Mouse (Mus musculus) heart, postnatal 14 days (tissue): Measurements from ENCODE around the gene Rd3. TPM values are rescaled to one million over a fixed set of nuclear protein-coding genes. Genes with fewer than 3 reads are reported as not detected.

ENCODE experiments used
- DNase-seq, 2 experiments: peaks; one replicate each; pipeline ENCODE4 v3.0.0; 2021 to 2022
- intact Hi-C: fragments of 180-260 bp; cut with DNase I; formaldehyde crosslinking; loops from one replicate; pipeline ENCODE4 v1.15.1; 2025
- long read RNA-seq, 2 experiments: library from polyadenylated mRNA; stranded (forward); transcript quantifications; one replicate each; pipeline ENCODE4 v2.0.0; 2021
- total RNA-seq, 2 experiments: library from RNA; stranded (reverse); gene quantifications; 2 replicates each; pipeline ENCODE4 v1.2.3; 2021

Rd3 gene
- total RNA-seq, result under 1 TPM; 0.45 to 0.51 TPM
- long read RNA-seq, experiment 1, partial matches to known transcripts, result 0 of 2 reads
- long read RNA-seq, experiment 1, other reads (novel, unspliced or antisense), result 1 of 2 reads
- long read RNA-seq, experiment 2, partial matches to known transcripts, result 1 of 3 reads
- long read RNA-seq, experiment 2, other reads (novel, unspliced or antisense), result 2 of 3 reads

- DNase-seq, result no peak
- intact Hi-C loops, result no loop called here
Measured at GRCm38 (mm10) chr1:191977187-191977586, at the start of gene Rd3. Gene Rd3, plus strand, starts transcription at chr1:191977370.

- intact Hi-C loops, result no loop called here
- no peak for DNase-seq
Measured at GRCm38 (mm10) chr1:191928345-191928744, 48.8 kb upstream of the Rd3 start.

GRCm38 (mm10) chr1:191929065-191929464 is 48.1 kb upstream of the Rd3 start:
- DNase-seq, result no peak
- intact Hi-C loops, result no loop called here

- intact Hi-C loops, result no loop called here
- DNase-seq, result peak in 1 of 2 experiments; percentile 39
Measured at GRCm38 (mm10) chr1:191929897-191930524, 47.2 kb upstream of the Rd3 start.

GRCm38 (mm10) chr1:191930525-191931105 is 46.6 kb upstream of the Rd3 start:
- DNase-seq, result no peak
- intact Hi-C loops, result no loop called here

GRCm38 (mm10) chr1:191932286-191932985 is 44.7 kb upstream of the Rd3 start:
- intact Hi-C loops, result no loop called here
- DNase-seq, result no peak

- intact Hi-C loops, result no loop called here
Measured at GRCm38 (mm10) chr1:191932986-191933632, 44.1 kb upstream of the Rd3 start.

GRCm38 (mm10) chr1:191943638-191944037 is 33.5 kb upstream of the Rd3 start:
- no peak for DNase-seq
- intact Hi-C loops, result no loop called here

More at GRCm38 (mm10) chr1:191932986-191933632, 44.1 kb upstream of the Rd3 start:
- no peak for DNase-seq

GRCm38 (mm10) chr1:191945341-191945740 is 31.8 kb upstream of the Rd3 start:
- DNase-seq, result no peak
- intact Hi-C loops, result no loop called here

- intact Hi-C loops, result no loop called here
- no peak for DNase-seq
Measured at GRCm38 (mm10) chr1:191945756-191946155, 31.4 kb upstream of the Rd3 start.

GRCm38 (mm10) chr1:191946261-191946660 is 30.9 kb upstream of the Rd3 start:
- intact Hi-C loops, result no loop called here
- peak in 1 of 2 experiments; percentile 40 for DNase-seq

- no peak for DNase-seq
- intact Hi-C loops, result no loop called here
Measured at GRCm38 (mm10) chr1:191946835-191947234, 30.3 kb upstream of the Rd3 start.

- intact Hi-C loops, result no loop called here
Measured at GRCm38 (mm10) chr1:191947796-191948195, 29.4 kb upstream of the Rd3 start.

GRCm38 (mm10) chr1:191948600-191948999 is 28.6 kb upstream of the Rd3 start:
- intact Hi-C loops, result no loop called here
- no peak for DNase-seq

More at GRCm38 (mm10) chr1:191947796-191948195, 29.4 kb upstream of the Rd3 start:
- DNase-seq, result no peak

GRCm38 (mm10) chr1:191950611-191951010 is 26.6 kb upstream of the Rd3 start:
- intact Hi-C loops, result no loop called here
- no peak for DNase-seq

- no peak for DNase-seq
- intact Hi-C loops, result no loop called here
Measured at GRCm38 (mm10) chr1:191952733-191953335, 24.3 kb upstream of the Rd3 start.

GRCm38 (mm10) chr1:191955101-191955500 is 22.1 kb upstream of the Rd3 start:
- intact Hi-C loops, result no loop called here
- peak; percentile 39 to 40 for DNase-seq

GRCm38 (mm10) chr1:191956261-191956660 is 20.9 kb upstream of the Rd3 start:
- intact Hi-C loops, result no loop called here

GRCm38 (mm10) chr1:191956871-191957270 is 20.3 kb upstream of the Rd3 start:
- intact Hi-C loops, result no loop called here
- peak; percentile 40 to 48 for DNase-seq

More at GRCm38 (mm10) chr1:191956261-191956660, 20.9 kb upstream of the Rd3 start:
- DNase-seq, result peak; percentile 37 to 53

- DNase-seq, result peak in 1 of 2 experiments; percentile 40
- intact Hi-C loops, result no loop called here
Measured at GRCm38 (mm10) chr1:191957321-191957720, 19.8 kb upstream of the Rd3 start.
